Mouse (Mus musculus): Measurements from ENCODE around the gene Arhgap10. TPM values are rescaled to one million over a fixed set of nuclear protein-coding genes. Genes with fewer than 3 reads are reported as not detected.
A peak's percentile ranks its signal among the peaks of the same experiment; 100 is the strongest.

Arhgap10 gene
- polyA plus RNA-seq, 1 experiment from 2014 or later = 5.7 TPM

DNA sequence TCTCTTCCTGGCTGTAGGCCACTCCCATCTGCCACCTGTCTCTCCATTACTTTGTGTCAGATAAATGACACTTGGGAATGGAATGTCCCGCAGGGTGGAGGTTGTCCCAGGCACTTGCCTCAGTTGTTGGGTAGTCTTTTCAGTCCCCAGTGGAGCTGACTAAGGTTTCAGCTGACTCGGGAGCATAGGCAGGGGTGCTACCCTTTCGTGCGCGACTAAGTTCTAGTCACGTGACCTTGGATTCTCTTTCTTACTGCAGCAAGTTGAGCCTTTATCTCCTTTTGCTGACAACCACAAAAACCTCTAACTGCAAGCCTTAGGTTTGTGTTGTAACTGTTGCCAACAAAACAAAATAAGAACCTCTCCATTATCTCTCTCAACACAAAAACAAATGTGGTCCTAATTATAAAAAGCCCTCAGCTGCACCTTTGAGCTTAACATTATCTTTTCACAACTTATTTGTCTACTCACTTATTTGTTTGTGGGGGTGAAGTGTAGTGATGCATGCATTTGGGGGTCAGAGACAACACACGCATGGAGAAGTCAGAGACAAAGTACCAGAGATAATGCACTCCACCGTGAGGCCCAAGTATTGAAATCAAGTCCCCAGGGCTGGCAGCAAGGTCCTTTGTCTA is 16.7 kb upstream of the Arhgap10 start:
- Histone ChIP-seq H3K4me1 (no peaks in the 10 kb centered on the region), H3K4me2 (no peak overlapping the region), H3K9me3 (replicated peaks) (no peaks in the 10 kb centered on the region), H3K36me3 (no peaks in the 10 kb centered on the region), H3K4me3 (replicated peaks) (no peak overlapping the region), H3K9ac (replicated peaks) (no peak overlapping the region), H3K27ac (replicated peaks) (no peak overlapping the region), H3K27me3 (replicated peaks) (no peaks in the 10 kb centered on the region)
- ATAC-seq (ENCODE audit: low FRiP score) = no peak
- WGBS = 73% methylated on average over 8 of the region's 8 CpGs

DNA sequence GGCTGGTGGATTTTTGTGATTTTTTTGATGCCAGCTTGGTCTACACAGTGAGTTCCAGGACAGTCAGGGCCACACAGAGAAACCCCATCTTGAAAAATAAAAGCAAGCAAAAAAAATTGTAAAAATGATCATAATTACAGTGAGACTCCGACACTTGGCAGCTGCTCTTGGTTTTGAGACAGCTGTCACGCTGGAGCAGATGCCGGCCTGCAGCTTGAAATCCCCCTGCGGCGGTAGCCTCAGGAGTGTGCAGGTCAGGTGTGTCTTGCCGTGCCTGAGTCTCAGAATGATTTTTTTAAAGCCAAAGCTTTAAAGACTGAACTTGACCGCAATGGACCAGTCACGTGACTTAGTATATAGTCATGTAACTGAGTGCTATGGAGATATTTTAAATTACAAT is 8.4 kb upstream of the Arhgap10 start:
- WGBS = 82% methylated on average over 8 of the region's 8 CpGs
- Histone ChIP-seq H3K36me3 (no peaks in the 10 kb centered on the region), H3K4me3 (replicated peaks) (no peak overlapping the region), H3K27me3 (replicated peaks) (no peaks in the 10 kb centered on the region), H3K4me2 (no peak overlapping the region), H3K9ac (replicated peaks) (no peak overlapping the region), H3K9me3 (replicated peaks) (no peaks in the 10 kb centered on the region), H3K27ac (replicated peaks) (no peak overlapping the region), H3K4me1 (no peaks in the 10 kb centered on the region)
- no peak for ATAC-seq (ENCODE audit: low FRiP score)

DNA sequence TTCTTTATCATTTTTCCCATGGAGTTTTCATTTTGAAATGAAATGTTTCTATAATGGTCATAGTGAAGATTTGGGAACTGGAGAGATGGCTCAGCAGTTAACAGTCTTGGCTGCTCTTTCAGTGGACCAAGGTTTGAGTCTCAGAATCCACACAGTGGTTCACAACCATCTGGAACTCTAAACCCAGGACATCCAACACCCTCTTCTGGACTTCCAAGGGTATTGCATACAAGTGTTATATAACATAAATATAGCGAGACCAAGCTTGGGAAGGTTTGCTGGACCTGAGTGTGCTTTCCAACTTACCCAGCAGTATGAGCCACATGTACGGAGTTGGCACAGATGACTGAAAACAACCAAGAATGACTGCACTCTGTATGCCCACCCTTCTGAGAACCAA is 7.2 kb upstream of the Arhgap10 start:
- H3K27me3 ChIP-seq (replicated peaks) = no peaks in the 10 kb centered on the region
- no peaks in the 10 kb centered on the region for H3K9me3 ChIP-seq (replicated peaks)
- no peak overlapping the region for H3K9ac ChIP-seq (replicated peaks)
- WGBS = 97% methylated on average over 2 of the region's 2 CpGs
- no peak for ATAC-seq (ENCODE audit: low FRiP score)
- no peak overlapping the region for H3K4me3 ChIP-seq (replicated peaks)
- no peak overlapping the region for H3K27ac ChIP-seq (replicated peaks)
- H3K4me2 ChIP-seq = no peak overlapping the region
- no peaks in the 10 kb centered on the region for H3K4me1 ChIP-seq
- H3K36me3 ChIP-seq = no peaks in the 10 kb centered on the region

DNA sequence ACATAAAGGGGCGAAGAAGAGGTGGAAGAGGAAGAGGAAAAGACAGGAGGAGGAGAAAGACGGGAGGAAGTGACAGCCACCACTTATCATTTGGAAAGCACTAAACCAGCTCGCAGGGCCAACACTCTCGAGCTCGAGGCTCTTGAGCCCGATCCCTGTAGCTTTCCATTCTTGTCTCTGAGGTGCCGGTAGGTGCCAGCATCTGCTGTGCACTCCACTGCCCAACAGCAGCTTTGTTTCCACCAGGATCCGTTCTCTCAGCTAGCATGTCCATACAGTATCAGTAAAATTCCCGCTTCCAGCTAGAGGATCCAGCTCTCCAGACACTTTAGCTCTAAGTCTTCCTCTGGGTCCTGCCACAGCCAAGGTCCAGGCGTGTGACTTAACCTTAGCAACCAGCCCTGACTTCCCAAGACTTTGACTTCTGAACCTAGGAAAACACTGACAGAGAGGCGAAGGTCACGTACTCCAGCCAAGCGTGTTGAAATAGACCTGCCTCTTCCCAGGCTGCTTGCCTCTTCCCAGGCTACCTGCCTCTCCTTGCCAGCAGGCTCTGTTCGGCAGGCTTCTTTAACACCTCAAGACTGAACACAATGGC is 6.4 kb upstream of the Arhgap10 start:
- Histone ChIP-seq H3K4me2 (no peak overlapping the region), H3K9me3 (replicated peaks) (no peaks in the 10 kb centered on the region), H3K4me1 (0 out of 2 replicates have a peak, but pooled peaks cover under 1% of the 10 kb centered on the region), H3K9ac (replicated peaks) (no peak overlapping the region), H3K27me3 (replicated peaks) (no peaks in the 10 kb centered on the region), H3K27ac (replicated peaks) (no peak overlapping the region), H3K4me3 (replicated peaks) (no peak overlapping the region), H3K36me3 (no peaks in the 10 kb centered on the region)
- no peak for ATAC-seq (ENCODE audit: low FRiP score)
- WGBS = 65% methylated on average over 14 of the region's 14 CpGs

DNA sequence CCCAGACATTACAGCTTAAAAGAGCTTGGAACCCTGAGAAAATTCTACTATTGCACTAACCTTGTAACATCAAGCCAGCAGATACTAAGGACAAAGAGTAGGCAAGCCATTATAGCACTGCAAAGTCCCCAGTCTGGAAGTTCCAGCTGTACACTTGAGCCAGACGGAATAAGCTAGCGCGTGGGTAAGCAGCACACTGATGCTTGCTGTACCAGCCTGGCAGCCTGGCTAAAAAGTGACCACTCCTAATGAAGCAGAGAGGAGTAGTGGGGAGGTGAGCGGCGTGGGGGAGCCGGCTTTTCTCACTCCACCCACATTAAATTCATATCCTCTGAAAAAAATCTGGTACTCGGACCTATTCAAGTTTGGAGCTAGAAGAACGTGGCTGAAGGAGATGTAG is 5.2 kb upstream of the Arhgap10 start:
- H3K4me3 ChIP-seq (replicated peaks) = no peak overlapping the region
- WGBS = 70% methylated on average over 8 of the region's 8 CpGs
- H3K9ac ChIP-seq (replicated peaks) = no peak overlapping the region

DNA sequence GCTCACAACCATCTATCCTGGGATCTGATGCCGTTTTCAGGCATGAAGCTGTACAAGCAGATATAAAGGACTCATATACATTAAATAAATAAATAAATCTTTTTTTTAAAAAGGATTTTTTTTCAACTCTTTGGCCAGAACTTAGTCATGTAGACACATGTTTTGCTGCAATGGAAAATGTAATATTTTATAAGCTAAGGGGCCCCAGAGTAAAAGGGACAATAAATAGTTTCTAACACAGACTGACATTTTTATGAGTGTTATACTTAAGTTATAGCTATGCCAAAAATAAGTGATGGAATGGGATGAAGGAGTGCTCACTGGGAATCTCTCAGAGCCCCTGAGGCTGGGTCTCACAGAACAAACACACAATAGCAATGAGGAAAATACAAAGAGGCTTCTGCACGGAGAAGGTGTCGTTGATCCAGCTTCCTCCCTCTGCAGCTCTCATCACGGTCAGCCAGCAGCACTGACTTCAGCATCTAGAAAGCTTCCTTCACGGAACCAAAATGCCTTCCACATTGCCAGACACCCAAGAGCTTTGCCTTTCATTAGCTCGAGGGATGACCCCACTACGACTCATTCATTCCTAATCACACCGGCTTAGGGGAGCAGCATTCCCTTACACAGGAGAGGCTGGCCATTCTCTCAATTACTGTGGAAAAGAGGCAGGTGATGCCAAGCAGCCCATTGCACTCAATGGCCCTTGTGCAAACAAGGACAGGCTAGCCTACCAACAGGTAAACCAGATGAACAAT is 3.5 kb upstream of the Arhgap10 start:
- H3K27me3 ChIP-seq (replicated peaks) = no peaks in the 10 kb centered on the region
- no peaks in the 10 kb centered on the region for H3K36me3 ChIP-seq
- H3K9me3 ChIP-seq (replicated peaks) = no peaks in the 10 kb centered on the region
- H3K27ac ChIP-seq (replicated peaks) = no peak overlapping the region
- WGBS = 63% methylated on average over 8 of the region's 8 CpGs
- no peak overlapping the region for H3K4me3 ChIP-seq (replicated peaks)
- H3K9ac ChIP-seq (replicated peaks) = no peak overlapping the region
- no peak for ATAC-seq (ENCODE audit: low FRiP score)
- peaks cover 20% of the 10 kb centered on the region for H3K4me1 ChIP-seq
- H3K4me2 ChIP-seq = no peak overlapping the region

More for the DNA sequence above, 5.2 kb upstream of the Arhgap10 start:
- ATAC-seq (ENCODE audit: low FRiP score) = no peak
- H3K4me2 ChIP-seq = no peak overlapping the region
- no peaks in the 10 kb centered on the region for H3K27me3 ChIP-seq (replicated peaks)
- H3K4me1 ChIP-seq = peaks cover 9% of the 10 kb centered on the region; the same call in 1 of the 2 replicates
- no peaks in the 10 kb centered on the region for H3K36me3 ChIP-seq
- H3K9me3 ChIP-seq (replicated peaks) = no peaks in the 10 kb centered on the region
- H3K27ac ChIP-seq (replicated peaks) = no peak overlapping the region

DNA sequence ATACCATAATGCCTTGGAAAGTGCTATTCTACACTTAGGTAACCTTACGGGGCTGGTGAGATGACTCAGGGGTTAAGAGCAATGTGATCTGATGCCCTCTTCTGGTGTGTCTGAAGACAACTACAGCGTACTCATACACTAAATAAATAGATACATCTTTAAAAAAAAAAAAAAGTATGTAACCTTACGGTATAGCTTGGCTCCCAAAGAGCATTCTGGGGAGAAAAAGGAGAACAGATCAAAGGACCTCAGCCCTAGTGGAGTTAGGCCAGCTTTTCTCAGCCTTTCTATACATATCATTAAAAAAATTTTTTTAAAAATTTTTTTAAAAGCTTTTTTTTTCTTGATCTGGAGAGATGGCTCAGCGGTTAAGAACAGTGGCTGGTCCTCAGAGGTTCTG is 2.8 kb upstream of the Arhgap10 start:
- Histone ChIP-seq H3K4me1 (peaks cover 23% of the 10 kb centered on the region), H3K4me3 (replicated peaks) (no peak overlapping the region), H3K27ac (replicated peaks) (no peak overlapping the region), H3K27me3 (replicated peaks) (peaks cover 5% of the 10 kb centered on the region), H3K9me3 (replicated peaks) (no peaks in the 10 kb centered on the region), H3K9ac (replicated peaks) (no peak overlapping the region), H3K36me3 (no peaks in the 10 kb centered on the region), H3K4me2 (no peak overlapping the region)
- WGBS = 97% methylated on average over 4 of the region's 4 CpGs
- no peak for ATAC-seq (ENCODE audit: low FRiP score)

DNA sequence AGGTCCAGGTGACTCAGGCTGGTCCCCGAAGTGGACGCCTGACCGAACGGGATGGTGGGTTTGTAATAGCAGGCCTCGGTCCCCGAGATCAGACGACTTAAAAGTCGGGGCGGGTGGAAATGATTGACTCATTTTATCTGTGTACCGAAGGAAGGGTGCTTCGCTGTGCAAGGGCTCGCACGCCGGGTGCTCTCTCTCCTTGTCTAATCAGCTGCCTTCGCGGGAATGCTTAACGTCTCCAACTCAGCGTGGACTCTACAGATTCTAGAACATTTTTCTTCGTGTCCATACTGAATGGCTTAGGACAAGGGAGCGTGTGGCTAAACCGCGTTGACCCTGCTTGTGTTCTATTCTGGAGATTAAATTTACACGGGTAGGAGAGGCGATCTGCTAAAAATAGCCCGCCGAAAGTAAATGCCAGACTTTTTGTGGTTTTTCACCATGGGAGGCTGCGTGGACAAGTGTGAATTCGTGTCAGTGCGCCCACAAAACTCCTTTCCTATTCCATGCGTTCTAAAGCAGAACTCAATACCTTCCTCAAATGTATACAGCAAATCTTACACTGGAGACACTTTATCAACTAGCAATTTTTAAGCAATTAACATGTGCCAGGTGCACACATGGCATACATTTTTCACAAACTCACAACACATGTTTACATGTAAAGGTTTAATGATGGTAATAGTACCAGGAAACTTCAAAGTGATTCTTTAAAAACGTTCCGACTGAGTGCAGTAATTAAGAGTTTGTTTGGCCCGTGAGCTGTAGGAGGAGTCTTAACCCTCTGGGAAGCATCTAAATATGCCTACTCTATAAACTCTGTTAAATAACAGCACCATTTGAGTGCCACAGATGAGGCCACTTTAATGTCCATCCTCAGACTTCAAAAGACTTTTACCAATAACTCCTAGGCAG is 705 bp upstream of the Arhgap10 start:
- Histone ChIP-seq H3K4me2 (peak overlapping the region; percentile 97), H3K4me1 (peaks cover 23% of the 10 kb centered on the region), H3K9me3 (replicated peaks) (no peaks in the 10 kb centered on the region), H3K36me3 (no peaks in the 10 kb centered on the region), H3K27ac (replicated peaks) (peak overlapping the region; percentile 72), H3K9ac (replicated peaks) (peak overlapping the region; percentile 62), H3K27me3 (replicated peaks) (peaks cover 11% of the 10 kb centered on the region), H3K4me3 (replicated peaks) (peak overlapping the region; percentile 73)
- WGBS = 2% methylated on average over 33 of the region's 33 CpGs
- peak; percentile 59 for ATAC-seq (ENCODE audit: low FRiP score)

DNA sequence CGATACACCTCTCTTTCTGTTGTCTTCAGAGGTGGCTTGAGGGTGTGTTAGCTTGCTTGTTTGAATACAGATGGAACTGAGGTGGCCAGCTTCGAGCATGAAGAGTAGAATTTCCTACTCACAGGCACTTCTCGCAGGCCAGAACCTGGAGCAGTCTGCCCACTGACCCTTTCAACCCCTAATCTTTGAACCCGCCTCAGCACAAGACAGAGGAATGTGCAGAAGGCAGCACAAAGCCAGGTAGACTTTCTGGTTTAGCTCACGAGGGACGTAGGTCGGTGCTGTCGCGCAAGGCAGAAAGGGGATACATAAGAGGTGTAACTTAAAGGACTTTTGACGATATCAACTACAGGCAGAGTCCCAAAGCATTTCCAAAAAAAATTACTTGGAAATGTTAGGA is 908 bp downstream of the Arhgap10 start:
- Histone ChIP-seq H3K36me3 (no peaks in the 10 kb centered on the region), H3K4me1 (peaks cover 29% of the 10 kb centered on the region), H3K9me3 (replicated peaks) (no peaks in the 10 kb centered on the region), H3K27me3 (replicated peaks) (peaks cover 16% of the 10 kb centered on the region), H3K4me2 (peak overlapping the region; percentile 97), H3K9ac (replicated peaks) (peak overlapping the region; percentile 62), H3K4me3 (replicated peaks) (peak overlapping the region; percentile 73), H3K27ac (replicated peaks) (no peak overlapping the region)
- 5% methylated on average over 10 of the region's 10 CpGs for WGBS
- 0 out of 2 replicates have a peak, but pooled peaks have one; percentile 12 for ATAC-seq (ENCODE audit: low FRiP score)

DNA sequence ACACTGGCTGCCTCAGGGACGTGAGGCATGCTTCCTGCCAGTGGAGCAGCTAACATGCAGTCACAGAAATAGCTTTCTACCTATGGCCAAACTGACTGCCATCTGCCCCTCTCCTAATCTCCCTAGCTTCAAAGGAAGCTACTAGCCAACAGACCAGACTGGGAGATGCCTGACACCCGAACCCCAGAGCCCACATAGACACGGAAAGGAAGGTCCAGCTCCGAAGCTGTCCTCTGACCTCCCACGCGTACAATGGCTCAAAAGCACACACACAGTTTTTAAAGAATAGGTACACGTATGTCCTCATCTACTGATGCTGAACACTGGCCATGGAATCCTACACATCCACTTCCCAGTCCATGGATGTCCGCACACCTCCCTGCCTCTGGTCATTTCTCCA is 2.0 kb downstream of the Arhgap10 start:
- 73% methylated on average over 8 of the region's 8 CpGs for WGBS
- peaks cover 29% of the 10 kb centered on the region for H3K4me1 ChIP-seq
- no peaks in the 10 kb centered on the region for H3K36me3 ChIP-seq
- peaks cover 16% of the 10 kb centered on the region for H3K27me3 ChIP-seq (replicated peaks)
- no peak for ATAC-seq (ENCODE audit: low FRiP score)
- no peaks in the 10 kb centered on the region for H3K9me3 ChIP-seq (replicated peaks)
- H3K9ac ChIP-seq (replicated peaks) = no peak overlapping the region
- no peak overlapping the region for H3K4me3 ChIP-seq (replicated peaks)
- H3K27ac ChIP-seq (replicated peaks) = no peak overlapping the region
- peak overlapping the region; percentile 97 for H3K4me2 ChIP-seq

DNA sequence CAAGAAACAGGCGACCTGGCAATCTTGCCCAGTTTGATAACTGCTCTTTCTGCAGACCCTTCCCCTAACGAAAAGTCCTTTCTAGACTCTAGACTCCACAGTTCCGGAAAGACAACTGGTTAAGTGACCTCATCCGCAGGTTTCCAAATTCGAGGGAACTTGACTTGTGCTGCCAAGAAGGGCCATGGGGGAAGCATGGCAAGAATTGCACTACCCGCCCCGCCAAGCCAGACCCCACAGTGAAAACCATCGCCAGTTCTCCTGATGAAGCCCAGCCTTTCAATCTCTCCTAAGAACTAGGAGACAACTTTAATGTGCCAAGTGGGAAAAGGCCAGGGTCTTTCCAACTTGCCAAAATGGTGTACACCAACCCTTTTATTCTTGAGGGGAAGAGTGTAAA is 2.6 kb downstream of the Arhgap10 start:
- Histone ChIP-seq H3K36me3 (no peaks in the 10 kb centered on the region), H3K9ac (replicated peaks) (no peak overlapping the region), H3K27me3 (replicated peaks) (peaks cover 16% of the 10 kb centered on the region), H3K4me2 (no peak overlapping the region), H3K4me3 (replicated peaks) (no peak overlapping the region), H3K9me3 (replicated peaks) (no peaks in the 10 kb centered on the region), H3K4me1 (peaks cover 29% of the 10 kb centered on the region), H3K27ac (replicated peaks) (no peak overlapping the region)
- 92% methylated on average over 8 of the region's 8 CpGs for WGBS
- no peak for ATAC-seq (ENCODE audit: low FRiP score)

All from neural tube, embryonic 15.5 days (tissue).